Mouse (Mus musculus) liver, adult 2 months (tissue): Measurements from ENCODE around the gene Mcfd2. TPM values are rescaled to one million over a fixed set of nuclear protein-coding genes. Genes with fewer than 3 reads are reported as not detected.

Experiments
- DNase-seq: peaks from one replicate; pipeline ENCODE4 v3.0.0-alpha.2; 2011; ENCODE audit warnings: low read depth, low spot score; ENCODE audit errors: extremely low read depth
- H3K27ac ChIP-seq: fragments of 200-500 bp; replicated peaks from 2 replicates; pipeline ENCODE4 v1.5.1; 2012; ENCODE audit warnings: low read depth, mild to moderate bottlenecking, control low read depth, inconsistent platforms, low read length; ENCODE audit not compliant: insufficient read depth
- H3K27me3 ChIP-seq: fragments of 200-500 bp; 2 replicates; pipeline ENCODE4 v1.6.1; 2012; ENCODE audit warnings: mild to moderate bottlenecking, moderate library complexity, low read length, inconsistent platforms; ENCODE audit not compliant: control insufficient read depth, insufficient read depth
- H3K36me3 ChIP-seq: fragments of 200-500 bp; 2 replicates; pipeline ENCODE4 v1.6.1; 2012; ENCODE audit warnings: low read length, inconsistent platforms; ENCODE audit not compliant: control insufficient read depth, insufficient read depth
- H3K4me1 ChIP-seq: fragments of 200-500 bp; 2 replicates; pipeline ENCODE4 v1.6.1; 2011; ENCODE audit warnings: low read length; ENCODE audit not compliant: control insufficient read depth, insufficient read depth
- H3K4me3 ChIP-seq: fragments of 200-500 bp; 2 replicates; pipeline ENCODE4 v1.5.1; 2011; ENCODE audit warnings: low read depth, mild to moderate bottlenecking, control low read depth, low read length, moderate library complexity; ENCODE audit not compliant: insufficient read depth
- H3K79me2 ChIP-seq: fragments of 200-500 bp; 2 replicates; pipeline ENCODE4 v1.6.1; 2012; ENCODE audit warnings: inconsistent platforms, mild to moderate bottlenecking, low read length, moderate library complexity; ENCODE audit not compliant: control insufficient read depth, insufficient read depth
- H3K9ac ChIP-seq: fragments of 200-500 bp; 2 replicates; pipeline ENCODE4 v1.6.1; 2012; ENCODE audit warnings: low read depth, mild to moderate bottlenecking, control low read depth, inconsistent platforms, low read length
- CTCF ChIP-seq: fragments of 200-500 bp; IDR thresholded peaks from 2 replicates; pipeline ENCODE4 v1.5.1; 2011; ENCODE audit warnings: low read depth, low read length, control low read depth
- POLR2A ChIP-seq: fragments of 200-500 bp; IDR thresholded peaks from 2 replicates; pipeline ENCODE4 v1.6.1; 2011; ENCODE audit warnings: low read length, control low read depth; ENCODE audit not compliant: insufficient read depth; ENCODE audit errors: extremely low read depth
- WGBS: fragments of 180-500 bp; shearing (Covaris S2); methylation state at CpG from one replicate; pipeline ENCODE4 v1.1.7; 2018; 5-methylcytosine and 5-hydroxymethylcytosine counted together
- polyA plus RNA-seq: library from polyadenylated mRNA; depleted of rRNA; stranded (reverse); fragments of >200 nt; gene quantifications from 2 replicates; pipeline ENCODE4 v1.2.3, GENCODE M21; 2012; rRNA removed
- total RNA-seq: library from RNA; depleted of rRNA; stranded (reverse); fragments of >200 nt; gene quantifications from 2 replicates; pipeline ENCODE4 v1.2.3, GENCODE M21; 2014; rRNA removed

The Mcfd2 gene
- total and polyA plus RNA-seq, 2 experiments = 231 to 263 TPM

GRCm38 (mm10) chr17:87225384-87225783 is 40.4 kb downstream of the Mcfd2 start:
- Histone ChIP-seq H3K9ac (no peak overlapping the region), H3K27me3 (no peaks in the 10 kb centered on the region), H3K79me2 (no peaks in the 10 kb centered on the region), H3K4me3 (no peak overlapping the region), H3K27ac (no peak overlapping the region), H3K36me3 (no peaks in the 10 kb centered on the region), H3K4me1 (no peaks in the 10 kb centered on the region)
- 89% methylated on average over 9 of the region's 9 CpGs for WGBS
- DNase-seq = no peak
- TF ChIP-seq POLR2A (no peak), CTCF (no peak)

GRCm38 (mm10) chr17:87224461-87224860 is 41.3 kb downstream of the Mcfd2 start:
- H3K27me3 ChIP-seq = no peaks in the 10 kb centered on the region

GRCm38 (mm10) chr17:87219456-87219855 is 46.3 kb downstream of the Mcfd2 start:
- no peak for DNase-seq
- Histone ChIP-seq H3K4me3 (no peak overlapping the region), H3K27me3 (no peaks in the 10 kb centered on the region), H3K79me2 (no peaks in the 10 kb centered on the region), H3K9ac (no peak overlapping the region), H3K4me1 (no peaks in the 10 kb centered on the region), H3K36me3 (no peaks in the 10 kb centered on the region), H3K27ac (no peak overlapping the region)
- TF ChIP-seq CTCF = no peak
- TF ChIP-seq POLR2A = no peak
- 87% methylated on average over 9 of the region's 9 CpGs for WGBS

More at GRCm38 (mm10) chr17:87224461-87224860, 41.3 kb downstream of the Mcfd2 start:
- Histone ChIP-seq H3K27ac (no peak overlapping the region), H3K36me3 (no peaks in the 10 kb centered on the region), H3K9ac (no peak overlapping the region), H3K79me2 (no peaks in the 10 kb centered on the region), H3K4me1 (no peaks in the 10 kb centered on the region), H3K4me3 (no peak overlapping the region)
- no peak for DNase-seq
- 79% methylated on average over 2 of the region's 2 CpGs for WGBS
- no peak for TF ChIP-seq CTCF
- TF ChIP-seq POLR2A = no peak

DNA sequence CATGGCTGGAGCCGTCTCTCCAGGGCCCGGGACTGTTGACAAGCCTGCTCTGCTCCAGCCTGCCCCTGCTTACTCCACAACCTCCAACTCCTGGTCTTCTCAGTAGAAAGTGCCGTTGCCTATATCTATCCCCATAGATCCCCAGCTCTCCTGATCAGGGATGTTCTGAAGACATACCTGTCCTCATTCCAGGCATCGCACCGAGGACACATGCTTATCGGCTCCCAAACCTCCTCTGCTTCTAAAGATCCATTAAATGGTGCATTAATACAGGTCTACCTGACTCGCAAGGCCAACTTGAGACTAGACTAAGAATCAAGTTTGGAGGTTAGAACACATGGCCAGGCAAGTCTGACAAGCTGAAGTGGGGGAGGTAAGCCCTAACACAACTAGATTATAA is 51.2 kb downstream of the Mcfd2 start:
- Histone ChIP-seq H3K4me1 (no peaks in the 10 kb centered on the region), H3K4me3 (no peak overlapping the region), H3K27ac (no peak overlapping the region), H3K36me3 (no peaks in the 10 kb centered on the region), H3K27me3 (no peaks in the 10 kb centered on the region), H3K9ac (no peak overlapping the region), H3K79me2 (no peaks in the 10 kb centered on the region)
- WGBS = 95% methylated on average over 7 of the region's 7 CpGs
- TF ChIP-seq POLR2A (no peak), CTCF (no peak)
- no peak for DNase-seq

DNA sequence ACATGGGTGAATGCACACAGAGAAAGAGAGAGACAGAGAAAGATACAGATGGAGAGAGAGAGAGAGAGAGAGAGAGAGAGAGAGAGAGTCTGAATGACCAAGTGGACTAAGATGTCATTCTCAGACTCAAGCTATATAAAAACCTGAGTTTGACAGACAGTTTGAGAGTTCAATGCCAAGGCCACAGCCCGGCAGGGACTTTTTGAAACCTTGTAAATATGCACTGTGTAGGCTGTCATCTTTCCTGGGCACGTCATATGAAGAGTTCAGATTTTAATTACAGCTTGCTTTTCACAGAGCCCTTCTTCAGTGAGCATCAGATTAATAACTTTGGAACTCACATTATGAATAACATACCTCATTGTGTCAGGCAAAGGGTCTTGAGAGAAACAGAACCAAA is 55.2 kb downstream of the Mcfd2 start:
- no peak for DNase-seq
- Histone ChIP-seq H3K4me3 (no peak overlapping the region), H3K9ac (no peak overlapping the region), H3K27me3 (no peaks in the 10 kb centered on the region), H3K4me1 (no peaks in the 10 kb centered on the region), H3K79me2 (no peaks in the 10 kb centered on the region), H3K36me3 (no peaks in the 10 kb centered on the region), H3K27ac (no peak overlapping the region)
- TF ChIP-seq CTCF = no peak
- TF ChIP-seq POLR2A = no peak
- 80% methylated on average over 2 of the region's 2 CpGs for WGBS

GRCm38 (mm10) chr17:87206885-87207284 is 58.9 kb downstream of the Mcfd2 start:
- Histone ChIP-seq H3K4me1 (no peaks in the 10 kb centered on the region), H3K9ac (no peak overlapping the region), H3K79me2 (no peaks in the 10 kb centered on the region), H3K27ac (no peak overlapping the region), H3K27me3 (no peaks in the 10 kb centered on the region), H3K36me3 (no peaks in the 10 kb centered on the region), H3K4me3 (no peak overlapping the region)
- TF ChIP-seq CTCF (no peak), POLR2A (no peak)
- 82% methylated on average over 2 of the region's 2 CpGs for WGBS
- DNase-seq = no peak

Other genes with a start within 250 kb of the Mcfd2 start
- gene Pigf, start 240.5 kb downstream of the Mcfd2 start, total RNA-seq = 9.1 and 10.9 TPM in 2 replicates
- 2.5 and 3.2 TPM in 2 replicates for gene Pigf, start 240.5 kb downstream of the Mcfd2 start, polyA plus RNA-seq
- gene Cript, start 240.4 kb downstream of the Mcfd2 start, total RNA-seq = 26.6 and 26.9 TPM in 2 replicates
- gene Cript, start 240.4 kb downstream of the Mcfd2 start, polyA plus RNA-seq = 7.4 and 9.7 TPM in 2 replicates
- 4.8 and 5.2 TPM in 2 replicates for gene Socs5, start 158.3 kb downstream of the Mcfd2 start, total RNA-seq
- gene Socs5, start 158.3 kb downstream of the Mcfd2 start, polyA plus RNA-seq = 2.4 and 2.9 TPM in 2 replicates
- 19.0 and 22.4 TPM in 2 replicates for gene Ttc7, start 17.0 kb upstream of the Mcfd2 start, total RNA-seq
- gene Ttc7, start 17.0 kb upstream of the Mcfd2 start, polyA plus RNA-seq = 36.5 and 37.8 TPM in 2 replicates
- not detected in 2 replicates for gene Stpg4, start 161.8 kb upstream of the Mcfd2 start, total RNA-seq
- not detected in 2 replicates for gene Stpg4, start 161.8 kb upstream of the Mcfd2 start, polyA plus RNA-seq
- gene Calm2, start 181.0 kb upstream of the Mcfd2 start, total RNA-seq = 181 and 257 TPM in 2 replicates
- 19.7 and 20.9 TPM in 2 replicates for gene Calm2, start 181.0 kb upstream of the Mcfd2 start, polyA plus RNA-seq